Mouse (Mus musculus) lung, adult 2 months (tissue): ENCODE results near the gene Snx18. TPM values are rescaled to one million over a fixed set of nuclear protein-coding genes. Genes with fewer than 3 reads are reported as not detected.

Source experiments
- DNase-seq: peaks from one replicate; pipeline ENCODE4 v3.0.0; 2022
- H3K4me1 ChIP-seq: fragments of 200-500 bp; 2 replicates; pipeline ENCODE4 v1.6.1; 2011; ENCODE audit warnings: low read length; ENCODE audit not compliant: control insufficient read depth, insufficient read depth
- H3K4me3 ChIP-seq: fragments of 200-500 bp; replicated peaks from 2 replicates; pipeline ENCODE3; 2011; ENCODE audit warnings: low read depth, mild to moderate bottlenecking, control low read depth, low read length; ENCODE audit errors: extremely low read depth
- CTCF ChIP-seq: fragments of 200-500 bp; IDR thresholded peaks from 2 replicates; pipeline ENCODE4 v1.5.1; 2011; ENCODE audit warnings: mild to moderate bottlenecking, low read length, control low read depth; ENCODE audit not compliant: insufficient read depth
- POLR2A ChIP-seq: fragments of 200-500 bp; IDR thresholded peaks from 2 replicates; pipeline ENCODE4 v1.6.1; 2011; ENCODE audit warnings: low read depth, mild to moderate bottlenecking, control low read depth, low read length, borderline replicate concordance; ENCODE audit errors: extremely low read depth
- WGBS: fragments of 180-500 bp; shearing (Covaris S2); methylation state at CpG from one replicate; pipeline ENCODE4 v1.1.7; 2018; 5-methylcytosine and 5-hydroxymethylcytosine counted together
- polyA plus RNA-seq: library from polyadenylated mRNA; depleted of rRNA; stranded (reverse); fragments of >200 nt; gene quantifications from 2 replicates; pipeline ENCODE4 v1.2.3, GENCODE M21; 2012

Gene Snx18
- polyA plus RNA-seq, 1 experiment: 22.8 TPM

DNA sequence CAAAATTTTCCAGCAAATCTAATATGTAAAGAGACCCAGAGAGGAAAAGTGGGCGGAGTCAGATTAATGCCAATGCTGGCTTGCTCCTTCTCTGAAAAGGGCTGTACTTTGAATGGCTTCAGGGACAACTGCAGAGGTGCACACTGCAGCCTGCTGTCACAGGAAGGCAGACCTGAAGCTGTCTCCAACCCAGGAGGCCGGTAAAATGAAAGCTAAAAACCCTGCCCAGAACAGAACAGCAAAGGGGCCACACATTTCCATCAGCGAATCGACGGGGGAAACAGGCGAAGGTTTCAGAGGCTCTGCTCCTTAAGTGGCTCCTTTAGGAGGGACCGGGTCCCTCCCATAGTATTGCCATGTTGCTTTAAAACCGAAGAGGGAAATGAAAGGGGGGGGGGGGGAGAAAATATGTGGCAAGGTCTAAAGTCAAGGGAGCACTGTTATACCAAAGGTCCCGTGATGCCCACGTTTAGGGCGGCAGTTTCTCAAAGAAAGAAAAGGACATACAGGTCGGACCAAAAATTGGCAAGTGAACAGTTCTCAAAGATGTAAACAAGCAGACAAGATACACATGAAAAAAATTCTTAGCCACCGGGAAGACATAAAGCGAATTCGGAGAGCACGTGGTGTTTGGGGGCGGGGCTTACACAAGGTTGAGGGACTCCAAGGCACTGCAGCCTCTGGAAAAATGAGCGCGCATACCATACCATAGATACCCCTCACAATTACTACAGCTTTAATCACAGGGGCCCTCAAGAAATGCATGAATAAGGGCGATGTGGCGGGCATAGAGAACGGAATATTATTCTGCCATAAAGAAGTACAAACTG is 18.4 kb downstream of the Snx18 start:
- no peak for DNase-seq
- 81% methylated on average over 22 of the region's 22 CpGs for WGBS
- Histone ChIP-seq H3K4me1 (peaks cover 30% of the 10 kb centered on the region), H3K4me3 (no peak overlapping the region)
- TF ChIP-seq CTCF (no peak), POLR2A (no peak)

- WGBS: 73% methylated on average over 10 of the region's 10 CpGs
- Histone ChIP-seq H3K4me1 (peaks cover 27% of the 10 kb centered on the region), H3K4me3 (no peak overlapping the region)
- DNase-seq: no peak
- TF ChIP-seq CTCF (no peak), POLR2A (no peak)
Observed at GRCm38 (mm10) chr13:113597616-113598015, 20.7 kb downstream of the Snx18 start.

DNA sequence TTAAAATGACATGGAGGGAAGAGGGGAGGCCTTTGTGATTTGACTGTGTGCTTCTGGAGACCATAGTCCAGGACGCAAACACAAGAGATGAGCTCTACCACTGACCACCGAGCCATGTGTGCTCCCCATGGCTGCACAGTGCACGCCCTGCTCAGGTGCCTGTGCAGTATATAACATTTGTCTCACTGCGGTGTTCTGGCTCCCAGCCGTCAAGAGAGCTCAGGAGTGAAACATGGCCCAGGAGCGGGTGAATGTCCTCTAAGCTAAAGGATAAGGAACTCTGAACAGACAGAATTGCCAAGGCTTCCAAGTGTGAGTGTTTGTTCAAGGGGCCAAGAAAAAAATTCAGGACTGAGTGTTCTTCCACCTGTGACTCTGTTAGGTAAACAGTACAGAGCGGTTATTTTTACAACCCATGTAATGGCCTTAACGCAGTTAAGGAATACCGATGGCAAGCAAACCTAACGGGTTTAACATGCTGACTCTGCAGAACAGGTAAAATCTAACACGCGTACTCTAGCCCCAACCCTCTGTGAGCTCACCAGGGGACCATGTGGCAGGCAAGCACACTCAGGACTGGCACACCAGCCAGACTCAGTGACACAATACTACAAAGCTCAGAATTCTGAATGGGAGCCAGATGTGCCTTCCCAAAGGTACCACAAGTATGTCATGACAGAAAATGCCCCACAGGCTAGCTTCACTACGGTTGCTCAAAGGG is 21.4 kb downstream of the Snx18 start:
- no peak for DNase-seq
- Histone ChIP-seq H3K4me1 (peaks cover 23% of the 10 kb centered on the region), H3K4me3 (no peak overlapping the region)
- WGBS: 62% methylated on average over 13 of the region's 13 CpGs
- TF ChIP-seq POLR2A (no peak), CTCF (no peak)

- TF ChIP-seq CTCF (no peak), POLR2A (no peak)
- 65% methylated on average over 8 of the region's 8 CpGs for WGBS
- peaks cover 24% of the 10 kb centered on the region for H3K4me1 ChIP-seq
- DNase-seq: no peak
- H3K4me3 ChIP-seq: no peak overlapping the region
Observed at GRCm38 (mm10) chr13:113595987-113596386, 22.4 kb downstream of the Snx18 start.

DNA sequence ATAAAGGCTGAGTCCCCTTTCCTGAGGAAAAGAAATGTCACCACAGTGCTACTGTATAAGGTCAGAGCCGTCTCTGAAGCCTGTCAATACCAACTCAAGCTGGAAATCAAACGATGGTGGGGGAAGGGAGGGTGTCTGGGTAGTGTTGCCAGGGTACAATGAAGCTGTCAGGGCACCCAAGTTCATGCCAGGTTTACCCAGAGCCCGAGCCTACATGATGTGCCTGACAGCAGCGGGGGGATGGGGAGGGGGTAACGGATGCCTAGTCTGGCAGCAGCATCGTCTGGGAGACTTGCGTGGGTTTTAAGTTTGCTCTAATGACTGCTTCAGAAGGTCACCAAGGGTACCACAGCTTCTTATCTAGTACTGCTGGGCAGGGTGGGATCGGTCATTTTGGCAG is 23.1 kb downstream of the Snx18 start:
- Histone ChIP-seq H3K4me1 (peaks cover 26% of the 10 kb centered on the region), H3K4me3 (no peak overlapping the region)
- no peak for DNase-seq
- TF ChIP-seq CTCF (no peak), POLR2A (no peak)
- 66% methylated on average over 8 of the region's 8 CpGs for WGBS

DNA sequence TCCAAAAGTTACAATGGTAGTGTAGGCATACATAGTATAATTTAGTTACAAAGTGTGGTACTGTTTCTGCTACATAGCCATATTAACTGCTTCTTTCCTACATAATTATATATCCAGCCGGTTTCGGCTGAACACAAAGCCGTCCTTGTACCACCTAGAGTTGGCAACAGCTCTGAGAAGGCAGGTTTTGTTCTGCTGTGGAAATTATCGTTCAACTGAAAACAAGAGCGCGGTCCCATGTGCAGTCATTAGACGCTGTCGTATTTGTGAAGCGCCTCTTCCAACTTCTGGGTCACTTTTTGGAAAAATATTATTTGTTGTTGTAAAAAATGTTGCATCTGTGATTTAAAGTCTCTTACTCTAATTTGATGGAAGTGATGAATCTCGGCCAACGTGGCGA is 24.0 kb downstream of the Snx18 start:
- WGBS: 97% methylated on average over 12 of the region's 12 CpGs
- Histone ChIP-seq H3K4me3 (no peak overlapping the region), H3K4me1 (peaks cover 28% of the 10 kb centered on the region)
- TF ChIP-seq POLR2A (no peak), CTCF (no peak)
- DNase-seq: no peak

DNA sequence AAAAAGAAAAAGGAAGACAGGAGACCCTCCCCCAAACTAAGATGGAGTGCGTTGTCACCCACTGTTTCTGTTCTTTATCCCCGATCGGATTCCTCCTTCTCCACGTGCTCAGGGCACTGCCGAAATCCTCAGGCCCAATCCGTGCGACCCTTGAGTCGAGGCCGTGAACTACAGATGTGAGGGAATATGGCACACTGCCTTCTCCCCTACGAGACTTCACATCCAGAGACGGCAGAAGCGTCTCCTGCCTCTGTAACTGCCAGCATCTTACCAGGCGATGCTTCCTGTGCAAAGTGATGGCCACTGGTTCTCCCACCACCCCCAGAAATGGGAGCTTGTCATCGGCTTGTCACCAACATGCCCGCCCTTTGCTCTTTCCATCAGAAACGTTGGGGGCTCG is 24.7 kb downstream of the Snx18 start:
- 90% methylated on average over 17 of the region's 17 CpGs for WGBS
- no peak for DNase-seq
- no peak overlapping the region for H3K4me3 ChIP-seq

GRCm38 (mm10) chr13:113592703-113593200 is 25.6 kb downstream of the Snx18 start:
- Histone ChIP-seq H3K4me1 (peaks cover 25% of the 10 kb centered on the region), H3K4me3 (no peak overlapping the region)
- no peak for DNase-seq
- TF ChIP-seq CTCF (no peak), POLR2A (no peak)
- WGBS: 66% methylated on average over 13 of the region's 13 CpGs

More for the DNA sequence above, 24.7 kb downstream of the Snx18 start:
- H3K4me1 ChIP-seq: peaks cover 28% of the 10 kb centered on the region
- no peak for TF ChIP-seq CTCF
- TF ChIP-seq POLR2A: no peak

DNA sequence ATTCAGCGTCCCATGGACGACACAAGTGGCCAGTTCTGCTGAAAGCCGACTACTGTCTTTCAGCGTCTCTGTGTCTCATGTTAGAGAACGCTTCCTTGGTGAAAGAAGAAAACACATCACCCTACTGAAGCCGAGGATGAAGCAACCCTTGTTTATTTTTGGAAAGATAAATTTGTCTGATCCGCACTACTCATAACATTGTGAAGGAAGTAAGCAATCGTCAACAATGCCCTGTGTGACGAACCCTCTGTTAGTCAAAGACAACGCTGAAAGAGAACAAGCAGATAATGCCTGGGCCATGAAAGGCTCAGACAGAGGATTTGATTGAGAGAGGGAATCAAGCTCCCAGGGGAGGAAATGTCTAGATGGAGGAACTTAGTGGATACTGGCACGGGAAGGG is 27.0 kb downstream of the Snx18 start:
- DNase-seq: no peak
- Histone ChIP-seq H3K4me3 (no peak overlapping the region), H3K4me1 (peaks cover 13% of the 10 kb centered on the region)
- 55% methylated on average over 11 of the region's 11 CpGs for WGBS
- TF ChIP-seq CTCF: no peak
- no peak for TF ChIP-seq POLR2A
